Mouse (Mus musculus) stomach, adult 2 months (tissue): ENCODE data around the gene Sorbs1. TPM values are rescaled to one million over a fixed set of nuclear protein-coding genes. Genes with fewer than 3 reads are reported as not detected.

ENCODE experiments used
- polyA plus RNA-seq: library from polyadenylated mRNA; depleted of rRNA; stranded (reverse); fragments of >200 nt; gene quantifications from 2 replicates; pipeline ENCODE4 v1.2.3, GENCODE M21; 2012; rRNA removed

Sorbs1 gene
- 10.7 and 11.0 TPM in 2 replicates for polyA plus RNA-seq

GRCm38 (mm10) chr19:40513632-40514078 is at the start of gene Sorbs1:
Sorbs1 (minus strand) TSS chr19:40513779.

GRCm38 (mm10) chr19:40271308-40271892 is 242.2 kb downstream of the Sorbs1 start, which contains the start of gene Pdlim1:
Pdlim1 (minus strand) TSS chr19:40271842.

Other genes with a start within 250 kb of the Sorbs1 start
- 79.6 and 95.4 TPM in 2 replicates for gene Pdlim1, start 241.9 kb downstream of the Sorbs1 start, polyA plus RNA-seq
- 9.3 and 10.6 TPM in 2 replicates for gene Aldh18a1, start 74.7 kb upstream of the Sorbs1 start, polyA plus RNA-seq
- 2.5 TPM in 2 replicates for gene Tctn3, start 98.5 kb upstream of the Sorbs1 start, polyA plus RNA-seq
- 2.9 and 4.7 TPM in 2 replicates for gene Entpd1, start 98.6 kb upstream of the Sorbs1 start, polyA plus RNA-seq
- gene Cc2d2b, start 235.0 kb upstream of the Sorbs1 start, polyA plus RNA-seq = 0.01 TPM in 1 of 2 replicates, not detected in the other